Mouse (Mus musculus) spleen, embryonic (tissue): Measurements from ENCODE around the gene Sparcl1.

Source experiments
- CTCF ChIA-PET: fragments of 350-600 bp; sonication (Branson Sonifier 250); formaldehyde crosslinking; loops from one replicate; lab custom pipeline; 2022; lab: Charles Lee

The Sparcl1 gene

DNA sequence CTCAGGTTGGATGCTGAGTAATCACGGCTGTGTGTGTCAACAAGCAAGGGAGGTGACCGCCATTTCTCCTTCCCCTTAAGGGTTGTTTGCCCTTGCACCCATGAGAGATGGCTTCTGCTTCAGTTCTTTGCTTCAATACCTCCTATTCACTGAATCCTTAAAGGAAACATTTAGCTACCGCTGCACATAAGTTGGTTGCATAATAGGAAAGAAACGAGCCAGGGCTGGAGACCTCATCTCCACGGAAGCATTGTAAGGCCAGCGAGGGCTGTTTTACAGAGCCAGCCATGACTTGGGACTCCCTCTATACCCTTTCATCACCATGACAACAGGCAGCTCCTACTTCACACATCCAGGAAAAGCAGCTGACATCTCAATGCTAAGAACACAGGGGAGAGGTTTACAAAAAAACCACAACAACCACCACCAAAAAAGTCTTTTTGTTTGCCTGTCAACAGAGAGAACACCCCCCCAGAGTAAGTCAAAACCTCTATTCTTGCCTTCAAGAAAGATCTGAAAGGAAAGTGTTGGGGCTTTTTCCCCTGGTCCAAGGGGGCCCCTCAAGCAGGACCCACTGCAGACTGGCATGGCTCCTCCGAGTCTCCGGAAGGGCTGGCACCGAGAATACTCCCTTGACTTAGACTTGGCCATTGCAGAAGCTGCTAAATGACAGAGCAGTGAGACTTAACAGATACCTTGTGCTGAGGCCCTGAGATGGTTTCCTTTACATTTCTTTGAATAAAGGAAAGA lies 3.2 kb downstream of the Sparcl1 start:
- CTCF ChIA-PET: no interaction called here

- CTCF ChIA-PET: no interaction called here
Observed at GRCm38 (mm10) chr5:104109516-104109915, 4.0 kb downstream of the Sparcl1 start.

GRCm38 (mm10) chr5:104108879-104109369 lies 4.6 kb downstream of the Sparcl1 start:
- CTCF ChIA-PET: no interaction called here

GRCm38 (mm10) chr5:104108127-104108875 lies 5.2 kb downstream of the Sparcl1 start:
- CTCF ChIA-PET: no interaction called here

DNA sequence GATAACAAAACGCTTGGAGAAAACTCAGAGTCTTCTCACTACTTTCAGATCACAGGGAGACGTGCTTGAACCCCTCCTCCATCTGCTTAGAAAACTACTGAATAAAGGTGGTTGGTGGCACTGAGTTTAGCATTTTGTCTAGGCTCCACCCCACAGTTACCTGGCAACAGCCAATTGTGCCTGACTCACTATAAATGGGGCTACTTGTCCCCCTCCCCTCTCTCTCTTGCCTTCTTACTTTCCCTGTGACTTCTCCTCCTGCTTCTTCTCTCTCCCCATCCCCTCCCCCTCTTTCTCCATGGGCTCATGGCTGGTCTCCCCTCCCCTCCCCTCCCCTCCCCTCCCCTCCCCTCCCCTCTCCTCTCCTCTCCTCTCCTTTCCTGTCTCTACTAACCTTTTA lies 9.4 kb downstream of the Sparcl1 start:
- CTCF ChIA-PET: no interaction called here

GRCm38 (mm10) chr5:104103171-104103570 lies 10.4 kb downstream of the Sparcl1 start:
- CTCF ChIA-PET: no interaction called here

- CTCF ChIA-PET: interaction anchor here (0.5 kb wide), 1 partner anchor 28 kb away, joined by 3 read pairs; no protein-coding TSS in a partner anchor
Observed at GRCm38 (mm10) chr5:104101678-104102531, 11.6 kb downstream of the Sparcl1 start.

DNA sequence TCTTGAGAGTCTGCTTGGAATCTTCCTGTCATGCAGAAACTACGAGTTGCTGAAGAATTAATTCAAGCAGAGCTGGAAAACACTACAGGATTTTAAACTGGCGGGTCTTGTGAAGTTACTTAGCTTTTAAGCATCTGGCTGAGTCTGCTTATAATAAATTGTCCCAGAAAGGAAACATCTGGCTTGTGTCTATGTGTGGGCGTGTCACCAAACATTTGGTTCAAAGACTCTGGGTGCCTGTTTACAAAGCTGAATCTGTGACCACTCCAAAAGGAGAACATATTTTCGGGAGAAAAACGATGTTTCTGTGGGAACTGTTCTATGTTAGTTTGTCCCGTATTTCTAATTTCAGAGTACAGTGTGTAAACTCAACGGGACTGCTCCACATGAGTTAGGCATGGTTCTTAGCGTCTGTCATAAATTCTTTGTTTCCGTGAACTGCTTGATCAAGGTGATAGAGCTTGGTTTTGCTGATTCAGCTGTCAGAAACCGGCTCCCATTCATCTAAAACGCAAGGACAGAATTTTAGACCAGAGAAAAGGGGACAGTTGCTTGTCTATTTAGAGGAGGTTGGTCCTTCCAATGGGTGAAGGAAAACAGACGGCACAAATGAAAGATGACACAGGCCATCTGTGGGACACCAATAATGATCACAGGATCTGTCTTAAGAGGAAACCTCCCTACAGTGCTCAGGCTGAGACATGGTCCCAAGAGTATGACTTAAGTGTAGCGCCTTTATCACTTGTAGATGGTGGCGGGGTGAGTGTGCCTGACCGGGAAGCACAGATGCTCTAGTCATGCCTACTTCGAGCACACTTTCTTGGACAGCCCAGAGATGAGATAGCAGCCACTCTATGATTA lies 17.2 kb downstream of the Sparcl1 start:
- CTCF ChIA-PET: no interaction called here

DNA sequence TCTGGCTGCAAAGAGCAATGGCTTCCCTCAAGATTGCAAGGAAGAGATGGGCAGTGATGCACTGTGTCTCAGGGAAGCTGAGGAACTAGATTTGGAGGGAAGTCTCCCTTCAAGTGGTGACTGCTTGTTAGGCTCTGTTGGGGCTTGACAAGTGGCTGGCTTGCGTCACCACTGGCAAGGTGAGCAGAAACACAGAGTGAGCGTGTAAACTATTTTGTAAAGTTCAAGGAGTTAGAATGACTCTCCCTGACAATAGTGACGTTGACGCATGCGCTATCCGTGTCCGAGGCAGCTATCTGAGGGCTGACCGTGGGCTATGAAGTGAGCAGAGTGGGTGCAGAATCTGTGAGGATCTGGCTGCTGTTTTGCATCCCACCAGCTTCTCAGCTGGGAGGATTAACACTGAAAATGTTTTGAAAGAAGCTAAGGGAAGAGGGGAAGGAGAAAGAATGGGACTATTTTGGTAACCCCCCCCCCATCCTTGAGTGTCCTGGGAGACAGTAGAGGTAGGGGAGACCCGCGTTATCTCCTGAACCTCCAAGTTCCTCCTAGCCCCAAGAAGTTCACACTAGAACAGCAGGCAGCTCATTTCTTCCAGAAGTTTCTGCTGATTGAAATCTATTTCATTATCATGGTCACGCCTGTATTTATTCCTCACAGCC lies 18.0 kb downstream of the Sparcl1 start:
- CTCF ChIA-PET: no interaction called here

GRCm38 (mm10) chr5:104089751-104090150 lies 23.8 kb downstream of the Sparcl1 start:
- CTCF ChIA-PET: no interaction called here

- CTCF ChIA-PET: no interaction called here
Observed at GRCm38 (mm10) chr5:104085366-104085765, 28.2 kb downstream of the Sparcl1 start.

DNA sequence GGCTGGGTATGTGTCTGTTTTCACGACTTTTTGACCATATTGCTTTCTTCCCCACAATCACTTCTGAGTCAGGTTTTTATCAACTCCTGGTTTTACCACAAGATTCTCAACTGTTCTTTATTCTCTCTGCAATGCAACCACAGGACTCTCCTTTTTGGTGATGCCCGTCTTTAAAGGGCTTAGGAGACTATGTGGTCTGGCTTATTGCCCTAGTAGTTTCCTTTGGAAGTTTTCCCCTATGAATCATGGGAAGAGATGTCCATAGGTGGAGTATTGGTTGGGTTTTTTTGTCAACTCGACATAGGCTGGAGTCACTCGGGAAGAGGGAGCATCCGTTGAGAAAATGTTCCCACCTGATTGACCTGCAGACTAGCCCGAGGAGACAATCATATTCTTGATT lies 32.8 kb downstream of the Sparcl1 start:
- CTCF ChIA-PET: no interaction called here

DNA sequence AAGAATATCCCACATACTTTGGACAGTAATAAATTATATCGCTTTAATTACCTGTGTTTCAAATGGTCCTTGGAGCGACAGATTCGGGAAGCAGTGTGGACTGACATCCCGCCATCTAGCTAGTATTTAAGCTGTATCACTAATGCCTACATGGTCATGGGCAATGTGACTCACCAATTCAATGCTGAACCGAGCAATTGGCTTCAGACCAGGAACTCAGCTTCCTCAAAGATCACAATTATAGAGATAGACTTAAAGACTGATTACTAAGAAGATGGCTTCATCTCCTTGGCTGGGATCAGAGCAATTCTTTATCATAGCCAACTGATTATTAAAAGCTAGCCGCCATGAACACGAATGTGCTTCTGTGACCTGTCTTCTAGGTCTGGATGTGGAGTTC lies 36.0 kb downstream of the Sparcl1 start, which contains the start of gene Gm17660:
Gm17660 (minus strand) TSS at position 101 of the 400 bp plus-strand sequence.
- CTCF ChIA-PET: no interaction called here

- CTCF ChIA-PET: interaction anchor here (1.1 kb wide), 1 partner anchor 78 kb away, joined by 3 read pairs; no protein-coding TSS in a partner anchor
Observed at GRCm38 (mm10) chr5:104076361-104076760, 37.2 kb downstream of the Sparcl1 start.

DNA sequence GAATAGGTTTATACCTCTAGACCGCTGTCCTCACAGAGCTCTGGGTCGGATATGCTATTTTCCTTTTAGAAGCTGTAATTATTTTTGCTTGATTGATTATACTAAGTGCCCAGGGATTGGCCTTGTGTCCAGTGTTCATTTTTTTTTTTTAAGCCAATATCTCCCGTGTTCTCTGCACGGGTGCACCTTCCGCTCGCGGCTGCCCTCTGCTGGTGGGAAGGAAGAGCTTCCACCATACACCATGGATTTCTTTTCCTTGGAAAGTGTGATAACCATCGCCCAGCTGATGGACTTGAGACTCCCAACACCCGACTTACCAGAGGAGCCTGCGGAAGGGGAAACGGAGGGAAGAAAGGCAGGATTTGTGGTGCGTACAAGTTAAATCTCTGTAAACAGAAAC lies 39.1 kb downstream of the Sparcl1 start:
- CTCF ChIA-PET: interaction anchor here (0.6 to 1.2 kb wide), 5 partner anchors 14 to 74 kb away, joined by 3 to 6 read pairs (median 4); no protein-coding TSS in a partner anchor

DNA sequence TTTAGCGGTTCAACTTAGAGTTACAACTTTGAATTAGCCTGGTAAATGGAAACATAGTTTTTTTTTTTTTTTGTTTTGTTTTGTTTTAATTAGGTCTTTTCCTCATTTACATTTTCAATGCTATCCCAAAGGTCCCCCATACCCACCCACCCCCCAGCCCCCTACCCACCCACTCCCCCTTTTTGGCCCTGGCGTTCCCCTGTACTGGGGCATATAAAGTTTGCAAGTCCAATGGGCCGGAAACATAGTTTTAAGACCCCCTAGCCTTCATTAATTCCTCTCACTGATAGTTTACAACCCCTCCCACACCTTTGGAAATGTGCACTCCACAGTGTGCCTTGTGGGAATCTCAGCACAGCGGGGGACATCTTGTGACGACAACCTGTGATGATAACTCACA lies 39.9 kb downstream of the Sparcl1 start:
- CTCF ChIA-PET: interaction anchor here (0.6 to 0.8 kb wide), 3 partner anchors 14 to 63 kb away, joined by 3 to 6 read pairs (median 4); no protein-coding TSS in a partner anchor

DNA sequence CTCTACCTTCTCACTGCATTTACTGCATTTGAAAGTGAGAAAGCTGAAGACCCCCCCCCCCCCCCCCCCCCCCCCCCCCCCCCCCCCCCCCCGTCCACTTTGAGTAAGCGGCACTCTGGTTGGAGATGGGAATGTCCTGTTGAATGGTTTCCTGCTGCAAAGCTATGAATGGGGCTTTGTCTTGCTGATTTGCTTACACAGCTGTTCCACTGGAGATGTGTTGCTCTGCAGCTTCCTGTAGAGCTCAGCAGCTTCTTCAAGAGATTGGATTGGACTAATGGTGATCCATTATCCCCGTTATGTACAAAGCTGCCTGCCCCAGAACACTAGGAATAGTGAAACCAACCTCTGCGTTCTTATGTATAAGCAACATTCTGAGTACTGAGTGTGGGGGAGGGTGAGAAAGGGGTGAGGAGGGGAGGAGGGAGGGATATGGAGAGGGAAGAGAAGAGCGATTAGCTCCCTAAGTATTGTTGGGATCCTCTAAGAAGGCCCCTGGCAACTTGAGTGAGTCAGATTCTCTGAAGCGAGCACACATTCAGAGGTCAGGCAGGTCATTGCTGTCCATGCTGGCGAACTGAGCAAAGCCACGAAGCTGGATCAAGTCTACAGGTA lies 41.2 kb downstream of the Sparcl1 start:
- CTCF ChIA-PET: interaction anchor here (0.6 kb wide), 1 partner anchor 84 kb away, joined by 7 read pairs; no protein-coding TSS in a partner anchor

DNA sequence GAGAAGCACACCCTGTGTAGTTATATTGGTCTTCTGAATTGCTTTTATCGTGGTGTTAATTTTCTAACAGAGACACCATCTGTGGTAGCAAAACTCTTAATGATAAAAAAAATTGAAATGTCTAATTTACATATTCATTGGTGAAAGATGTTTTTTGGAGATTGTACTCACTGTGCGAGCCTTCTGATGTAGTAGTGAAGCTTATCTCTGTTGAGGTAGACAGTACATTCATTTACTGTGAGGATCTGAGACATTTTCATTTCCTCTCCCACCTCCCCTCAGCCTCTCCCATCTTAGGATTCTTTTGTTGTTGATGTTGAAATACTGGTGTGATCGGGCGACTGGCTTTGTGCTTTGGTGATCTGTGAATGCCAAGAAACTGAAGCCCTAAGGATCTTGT lies 42.5 kb downstream of the Sparcl1 start:
- CTCF ChIA-PET: no interaction called here

GRCm38 (mm10) chr5:104068751-104069150 lies 44.8 kb downstream of the Sparcl1 start:
- CTCF ChIA-PET: no interaction called here
